Mouse (Mus musculus) CH12.LX (cell line): ENCODE data around the gene Gucy1b1. TPM values are rescaled to one million over a fixed set of nuclear protein-coding genes. Genes with fewer than 3 reads are reported as not detected.

Experiments
- DNase-seq: peaks from one replicate; pipeline ENCODE4 v3.0.0-alpha.2; 2013; ENCODE audit errors: extremely low read depth
- H3K27ac ChIP-seq: 2 replicates; pipeline ENCODE4 v1.5.1; 2012; ENCODE audit warnings: low read depth, mild to moderate bottlenecking, control low read depth, moderate library complexity; ENCODE audit not compliant: insufficient read depth
- H3K27me3 ChIP-seq: replicated peaks from 2 replicates; pipeline ENCODE3; 2012; ENCODE audit warnings: inconsistent platforms
- H3K36me3 ChIP-seq, 2 experiments: replicated peaks in 1 of 2; 2 replicates each; pipeline versions ENCODE3 to v1.6.1; 2012; ENCODE audit warnings: inconsistent platforms in 1 of 2, low read length in 1 of 2, mild to moderate bottlenecking in 1 of 2, mixed read lengths in 1 of 2, moderate library complexity in 1 of 2; ENCODE audit not compliant: control insufficient read depth in 1 of 2, insufficient read depth in 1 of 2
- H3K4me1 ChIP-seq, 2 experiments: 2 replicates each; pipeline ENCODE4 v1.6.1; 2012; ENCODE audit warnings: inconsistent platforms in 1 of 2, moderate library complexity in 1 of 2; ENCODE audit not compliant: insufficient read depth in 2 of 2, control insufficient read depth in 1 of 2
- H3K4me2 ChIP-seq: 2 replicates; pipeline ENCODE4 v1.6.1; 2012; ENCODE audit warnings: low read depth, mild to moderate bottlenecking, control low read depth; ENCODE audit not compliant: poor library complexity, insufficient read depth, severe bottlenecking
- H3K4me3 ChIP-seq, 3 experiments: fragments of 150-350 bp in 1 of 3; sonication (generic) in 1 of 3; replicated peaks in 1 of 3; 2 replicates each; pipeline versions ENCODE3 to v1.5.1; 2011 to 2012; ENCODE audit warnings: low read depth in 2 of 3, low read length in 2 of 3, mild to moderate bottlenecking in 2 of 3, moderate library complexity in 2 of 3, control low read depth in 1 of 3, improper control_type of control experiment in 1 of 3, inconsistent platforms in 1 of 3, mixed read lengths in 1 of 3; ENCODE audit not compliant: poor library complexity in 1 of 3
- H3K79me2 ChIP-seq: replicated peaks from 2 replicates; pipeline ENCODE4 v1.6.1; 2012; ENCODE audit warnings: mild to moderate bottlenecking, moderate library complexity; ENCODE audit not compliant: control insufficient read depth, poor library complexity, insufficient read depth, severe bottlenecking; ENCODE audit errors: extremely low read depth
- H3K9ac ChIP-seq: 2 replicates; pipeline ENCODE4 v1.6.1; 2012; ENCODE audit warnings: low read depth, mild to moderate bottlenecking, control low read depth, moderate library complexity; ENCODE audit not compliant: insufficient read depth
- H3K9me3 ChIP-seq: replicated peaks from 2 replicates; pipeline ENCODE3; 2012; ENCODE audit warnings: low read length, inconsistent platforms, mixed read lengths
- BHLHE40 ChIP-seq: IDR thresholded peaks from 2 replicates; pipeline ENCODE4 v1.6.1; 2011; ENCODE audit warnings: mild to moderate bottlenecking, low read depth, low read length, improper control_type of control experiment
- CHD2 ChIP-seq: IDR thresholded peaks from 2 replicates; pipeline ENCODE4 v1.6.1; 2011; ENCODE audit warnings: low read length, improper control_type of control experiment
- EP300 ChIP-seq: IDR thresholded peaks from 2 replicates; pipeline ENCODE4 v1.6.1; 2011; ENCODE audit warnings: low read length, improper control_type of control experiment
- ETS1 ChIP-seq: conservative IDR thresholded peaks from 2 replicates; pipeline ENCODE4 v1.6.1; 2012; ENCODE audit warnings: low read depth, mild to moderate bottlenecking, inconsistent platforms, low read length, improper control_type of control experiment, moderate library complexity
- HCFC1 ChIP-seq: IDR thresholded peaks from 2 replicates; pipeline ENCODE4 v1.6.1; 2012; ENCODE audit warnings: low read depth, mild to moderate bottlenecking, inconsistent platforms, low read length, improper control_type of control experiment
- IRF4 ChIP-seq: IDR thresholded peaks from 2 replicates; pipeline ENCODE4 v1.6.1; 2014; ENCODE audit warnings: low read depth, mild to moderate bottlenecking, inconsistent platforms, low read length, improper control_type of control experiment
- MAFK ChIP-seq: IDR thresholded peaks from 2 replicates; pipeline ENCODE4 v1.6.1; 2011; ENCODE audit warnings: low read length, improper control_type of control experiment; ENCODE audit not compliant: insufficient replicate concordance
- MAX ChIP-seq: IDR thresholded peaks from 2 replicates; pipeline ENCODE4 v1.6.1; 2011; ENCODE audit warnings: low read length, improper control_type of control experiment
- MAZ ChIP-seq: IDR thresholded peaks from 2 replicates; pipeline ENCODE4 v1.6.1; 2012; ENCODE audit warnings: low read depth, mild to moderate bottlenecking, inconsistent platforms, low read length, improper control_type of control experiment, moderate library complexity
- MEF2A ChIP-seq: IDR thresholded peaks from 2 replicates; pipeline ENCODE4 v1.6.1; 2014; ENCODE audit warnings: low read depth, mild to moderate bottlenecking, inconsistent platforms, low read length, improper control_type of control experiment, borderline replicate concordance
- MXI1 ChIP-seq: IDR thresholded peaks from 2 replicates; pipeline ENCODE4 v1.6.1; 2011; ENCODE audit warnings: mild to moderate bottlenecking, low read depth, low read length, improper control_type of control experiment
- NELFE ChIP-seq: IDR thresholded peaks from 2 replicates; pipeline ENCODE4 v1.6.1; 2011; ENCODE audit warnings: low read depth, low read length, improper control_type of control experiment
- NRF1 ChIP-seq: IDR thresholded peaks from 2 replicates; pipeline ENCODE4 v1.6.1; 2014; ENCODE audit warnings: low read depth, mild to moderate bottlenecking, inconsistent platforms, low read length, improper control_type of control experiment, moderate library complexity
- PAX5 ChIP-seq: IDR thresholded peaks from 2 replicates; pipeline ENCODE4 v1.6.1; 2012; ENCODE audit warnings: low read length, inconsistent platforms, mixed read lengths
- POLR2A ChIP-seq: IDR thresholded peaks from 2 replicates; pipeline ENCODE4 v1.6.1; 2011; ENCODE audit warnings: low read depth, mild to moderate bottlenecking, improper control_type of control experiment, low read length
- RCOR1 ChIP-seq: conservative IDR thresholded peaks from 2 replicates; pipeline ENCODE4 v1.6.1; 2012; ENCODE audit warnings: low read depth, mild to moderate bottlenecking, inconsistent platforms, low read length, improper control_type of control experiment
- SMC3 ChIP-seq: IDR thresholded peaks from 2 replicates; pipeline ENCODE4 v1.6.1; 2011; ENCODE audit warnings: low read depth, low read length, improper control_type of control experiment
- UBTF ChIP-seq: IDR thresholded peaks from 2 replicates; pipeline ENCODE4 v1.6.1; 2012; ENCODE audit warnings: low read depth, mild to moderate bottlenecking, inconsistent platforms, low read length, improper control_type of control experiment, moderate library complexity
- USF2 ChIP-seq: conservative IDR thresholded peaks from 2 replicates; pipeline ENCODE4 v1.6.1; 2011; ENCODE audit warnings: low read depth, low read length, improper control_type of control experiment
- ZKSCAN1 ChIP-seq: IDR thresholded peaks from 2 replicates; pipeline ENCODE4 v1.6.1; 2012; ENCODE audit warnings: low read depth, inconsistent platforms, low read length, improper control_type of control experiment, borderline replicate concordance
- ZNF384 ChIP-seq: IDR thresholded peaks from 2 replicates; pipeline ENCODE4 v1.6.1; 2012; ENCODE audit warnings: low read depth, low read length, improper control_type of control experiment, inconsistent platforms
- dilution Hi-C: fragments of 300-500 bp; cut with MboI; formaldehyde crosslinking; loops from 2 replicates; pipeline ENCODE4 v1.14.3; 2020; ENCODE audit warnings: low sequenced_read_pairs; ENCODE audit not compliant: extremely low pct_unique_long_range_greater_than_20kb, extremely low pct_ligation_motif_present
- in situ Hi-C: fragments of 300-500 bp; cut with MboI; formaldehyde crosslinking; loops from 3 replicates; pipeline ENCODE4 v1.14.3; 2019; ENCODE audit warnings: low sequenced_read_pairs, low pct_ligation_motif_present, low pct_unique_long_range_greater_than_20kb, mixed read lengths
- polyA plus RNA-seq: library from polyadenylated mRNA; unstranded; fragments of >175 nt; gene quantifications from 2 replicates; pipeline ENCODE4 v1.2.1, GENCODE M21; 2012; ENCODE audit warnings: low read depth; ENCODE audit not compliant: insufficient read length
- total RNA-seq, 2 experiments: library from RNA; depleted of rRNA; stranded (reverse); fragments of 300-350 nt in 1 of 2; fragments of >200 nt in 1 of 2; gene quantifications; 2 replicates each; pipeline ENCODE4 v1.2.3; 2012 to 2014

Gucy1b1 gene
- total and polyA plus RNA-seq, 3 experiments = not detected

DNA sequence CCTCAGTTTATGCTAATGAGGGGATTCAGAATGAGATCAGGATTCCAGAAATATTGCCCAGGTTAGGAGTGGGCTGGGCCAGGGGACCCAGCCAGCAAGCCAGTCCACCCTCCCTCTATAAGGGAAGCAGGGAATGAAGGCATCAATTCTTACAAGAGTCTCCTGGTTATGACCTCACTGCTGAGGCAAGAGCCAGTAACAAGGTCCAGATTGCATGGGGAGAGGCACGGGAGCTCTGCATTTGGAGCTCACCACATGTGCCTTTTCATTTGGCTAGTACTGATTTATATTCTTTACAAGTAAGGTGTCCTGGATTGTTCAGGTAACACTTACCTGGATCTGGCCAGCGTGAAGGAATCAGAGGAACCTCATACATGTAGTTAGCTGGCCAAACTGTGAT is 22.3 kb upstream of the Gucy1b1 start:
- TF ChIP-seq MEF2A (no peak), POLR2A (no peak), RCOR1 (no peak)
- TF ChIP-seq, all 38 proteins: peak for 0
- dilution Hi-C loops = no loop called here
- H3K9ac ChIP-seq = no peak overlapping the region

DNA sequence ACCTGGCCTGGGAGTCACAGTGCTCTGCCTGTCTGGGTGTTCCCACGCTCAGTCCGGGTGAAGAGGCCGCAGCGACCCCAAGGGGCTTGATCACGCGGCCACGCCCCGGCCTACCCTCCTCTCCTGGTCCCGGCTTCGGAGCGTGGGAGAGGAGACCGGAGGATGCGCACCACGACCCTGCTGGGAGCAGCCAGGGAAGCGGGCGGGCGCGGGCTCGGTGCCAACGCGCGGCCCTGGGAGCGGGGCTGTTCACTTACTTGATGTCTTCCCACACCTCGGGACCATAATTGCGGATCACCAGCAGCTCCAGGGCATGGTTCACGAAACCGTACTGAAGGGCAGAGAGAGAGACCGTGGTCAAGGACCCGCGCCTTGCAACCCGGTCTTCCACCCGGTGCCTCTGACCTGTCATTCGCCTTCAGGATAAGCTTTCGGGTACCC is 728 bp downstream of the Gucy1b1 start:
- no peak overlapping the region for H3K4me3 ChIP-seq
- DNase-seq = no peak
- dilution Hi-C loops = no loop called here

More for the DNA sequence above, 22.3 kb upstream of the Gucy1b1 start:
- Histone ChIP-seq H3K27me3 (no peaks in the 10 kb centered on the region), H3K36me3 (no peaks in the 10 kb centered on the region), H3K4me3 (no peak overlapping the region), H3K9me3 (no peaks in the 10 kb centered on the region), H3K4me1 (no peaks in the 10 kb centered on the region), H3K4me2 (no peak overlapping the region), H3K79me2 (no peaks in the 10 kb centered on the region), H3K27ac (no peak overlapping the region)
- no peak for DNase-seq
- in situ Hi-C loops = no loop called here

DNA sequence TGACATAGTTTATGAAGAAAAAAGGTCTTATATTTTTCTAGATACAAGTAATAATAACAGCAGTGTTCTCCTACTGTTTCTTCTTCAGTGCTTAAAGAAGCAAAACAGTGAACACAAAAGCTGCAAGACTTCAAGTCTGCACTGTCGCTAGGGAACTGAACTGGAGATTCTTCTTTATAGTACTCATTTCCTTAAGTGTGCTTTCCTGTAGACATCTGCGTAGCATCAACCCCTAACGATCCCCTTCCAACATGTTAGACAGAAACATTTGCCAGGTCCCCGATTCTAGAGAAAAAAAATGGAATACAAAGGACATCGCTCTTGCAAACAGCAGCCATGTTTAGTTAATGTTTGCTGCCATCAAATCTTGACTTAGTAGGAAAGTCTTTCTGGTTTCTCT is 6.7 kb downstream of the Gucy1b1 start:
- Histone ChIP-seq H3K4me2 (no peak overlapping the region), H3K9me3 (no peaks in the 10 kb centered on the region), H3K4me3 (no peak overlapping the region), H3K36me3 (no peaks in the 10 kb centered on the region), H3K27ac (no peak overlapping the region), H3K9ac (no peak overlapping the region), H3K79me2 (no peaks in the 10 kb centered on the region), H3K27me3 (no peaks in the 10 kb centered on the region), H3K4me1 (peaks cover 3 to 6% of the 10 kb centered on the region in 2 experiments; a peak in 3 of 4 replicates)
- TF ChIP-seq MAFK (no peak), MAZ (no peak), UBTF (no peak), USF2 (no peak), ETS1 (no peak), NRF1 (no peak), RCOR1 (no peak), BHLHE40 (no peak), PAX5 (no peak), ZNF384 (no peak), MXI1 (no peak), EP300 (no peak), SMC3 (no peak)
- in situ Hi-C loops = no loop called here
- DNase-seq = no peak
- dilution Hi-C loops = no loop called here

More for the DNA sequence above, 728 bp downstream of the Gucy1b1 start:
- no peak for TF ChIP-seq MAFK
- no peak for TF ChIP-seq NRF1
- TF ChIP-seq USF2 = no peak
- TF ChIP-seq MAZ = no peak
- TF ChIP-seq POLR2A = no peak
- TF ChIP-seq HCFC1 = no peak
- no peak for TF ChIP-seq IRF4
- no peak for TF ChIP-seq CHD2
- TF ChIP-seq NELFE = no peak
- no peak for TF ChIP-seq MAX
- TF ChIP-seq ZKSCAN1 = no peak
- TF ChIP-seq, all 38 proteins: peak for 0
- H3K36me3 ChIP-seq = no peaks in the 10 kb centered on the region
- H3K27me3 ChIP-seq = no peaks in the 10 kb centered on the region
- no peak overlapping the region for H3K4me2 ChIP-seq
- peaks cover 3 to 6% of the 10 kb centered on the region in 2 experiments; a peak in 3 of 4 replicates for H3K4me1 ChIP-seq
- no peaks in the 10 kb centered on the region for H3K79me2 ChIP-seq
- no peaks in the 10 kb centered on the region for H3K9me3 ChIP-seq
- in situ Hi-C loops = no loop called here
- H3K27ac ChIP-seq = no peak overlapping the region
- H3K9ac ChIP-seq = no peak overlapping the region
